Mouse (Mus musculus): ENCODE results near the gene Baiap2l2. TPM values are rescaled to one million over a fixed set of nuclear protein-coding genes. Genes with fewer than 3 reads are reported as not detected.
A peak's percentile ranks its signal among the peaks of the same experiment; 100 is the strongest.

The Baiap2l2 gene
- polyA plus RNA-seq, 1 experiment, result 113 TPM

GRCm38 (mm10) chr15:79262375-79262774 is 23.0 kb downstream of the Baiap2l2 start:
- 32% methylated on average over 13 of the region's 13 CpGs for WGBS
- Histone ChIP-seq H3K4me3 (ENCODE audit: insufficient read depth, low read depth, low read length) (no peak overlapping the region), H3K36me3 (ENCODE audit: control insufficient read depth, insufficient read depth, low read length) (no peaks in the 10 kb centered on the region), H3K27me3 (replicated peaks; ENCODE audit: control insufficient read depth, insufficient read depth, low read length) (no peaks in the 10 kb centered on the region), H3K4me1 (ENCODE audit: control insufficient read depth, insufficient read depth, low read length) (peaks cover 14% of the 10 kb centered on the region; the same call in 1 of the 2 replicates), H3K27ac (ENCODE audit: insufficient read depth, low read depth, low read length) (no peak overlapping the region)
- no peak; the same call in 1 of the 2 replicates for TF ChIP-seq CTCF (conservative IDR thresholded peaks at IDR 0.05; ENCODE audit: insufficient read depth, insufficient read length, low read depth, low read length)
- TF ChIP-seq POLR2A (IDR thresholded peaks at IDR 0.05; ENCODE audit: low read depth, low read length), result no peak
- peak; percentile 32 for DNase-seq

GRCm38 (mm10) chr15:79261757-79262156 is 23.6 kb downstream of the Baiap2l2 start:
- TF ChIP-seq CTCF (conservative IDR thresholded peaks at IDR 0.05; ENCODE audit: insufficient read depth, insufficient read length, low read depth, low read length), result no peak
- no peak for TF ChIP-seq POLR2A (IDR thresholded peaks at IDR 0.05; ENCODE audit: low read depth, low read length)
- H3K4me3 ChIP-seq (ENCODE audit: insufficient read depth, low read depth, low read length), result peak overlapping the region; percentile 42; the same call in 1 of the 2 replicates
- H3K36me3 ChIP-seq (ENCODE audit: control insufficient read depth, insufficient read depth, low read length), result no peaks in the 10 kb centered on the region
- no peak overlapping the region for H3K27ac ChIP-seq (ENCODE audit: insufficient read depth, low read depth, low read length)
- WGBS, result 22% methylated on average over 28 of the region's 28 CpGs
- peaks cover 14% of the 10 kb centered on the region; the same call in 1 of the 2 replicates for H3K4me1 ChIP-seq (ENCODE audit: control insufficient read depth, insufficient read depth, low read length)
- H3K27me3 ChIP-seq (replicated peaks; ENCODE audit: control insufficient read depth, insufficient read depth, low read length), result no peaks in the 10 kb centered on the region
- no peak for DNase-seq

- peaks cover 14% of the 10 kb centered on the region; the same call in 1 of the 2 replicates for H3K4me1 ChIP-seq (ENCODE audit: control insufficient read depth, insufficient read depth, low read length)
- H3K27ac ChIP-seq (ENCODE audit: insufficient read depth, low read depth, low read length), result peak overlapping the region; percentile 81
- H3K27me3 ChIP-seq (replicated peaks; ENCODE audit: control insufficient read depth, insufficient read depth, low read length), result no peaks in the 10 kb centered on the region
- peak overlapping the region; percentile 42 for H3K4me3 ChIP-seq (ENCODE audit: insufficient read depth, low read depth, low read length)
- DNase-seq, result peak; percentile 55
- H3K36me3 ChIP-seq (ENCODE audit: control insufficient read depth, insufficient read depth, low read length), result no peaks in the 10 kb centered on the region
- TF ChIP-seq CTCF (conservative IDR thresholded peaks at IDR 0.05; ENCODE audit: insufficient read depth, insufficient read length, low read depth, low read length), result no peak
- peak; percentile 56 for TF ChIP-seq POLR2A (IDR thresholded peaks at IDR 0.05; ENCODE audit: low read depth, low read length)
- 14% methylated on average over 60 of the region's 62 CpGs for WGBS
Measured at GRCm38 (mm10) chr15:79261095-79261725, 24.1 kb downstream of the Baiap2l2 start.

GRCm38 (mm10) chr15:79258521-79258920 is 26.8 kb downstream of the Baiap2l2 start:
- DNase-seq, result peak; percentile 91
- Histone ChIP-seq H3K27ac (ENCODE audit: insufficient read depth, low read depth, low read length) (peak overlapping the region; percentile 81), H3K36me3 (ENCODE audit: control insufficient read depth, insufficient read depth, low read length) (no peaks in the 10 kb centered on the region), H3K4me1 (ENCODE audit: control insufficient read depth, insufficient read depth, low read length) (peaks cover 14% of the 10 kb centered on the region; the same call in 1 of the 2 replicates), H3K4me3 (ENCODE audit: insufficient read depth, low read depth, low read length) (peak overlapping the region; percentile 18; the same call in 1 of the 2 replicates), H3K27me3 (replicated peaks; ENCODE audit: control insufficient read depth, insufficient read depth, low read length) (no peaks in the 10 kb centered on the region)
- TF ChIP-seq POLR2A (IDR thresholded peaks at IDR 0.05; ENCODE audit: low read depth, low read length), result no peak
- no peak for TF ChIP-seq CTCF (conservative IDR thresholded peaks at IDR 0.05; ENCODE audit: insufficient read depth, insufficient read length, low read depth, low read length)
- 25% methylated on average over 17 of the region's 17 CpGs for WGBS

- Histone ChIP-seq H3K27ac (ENCODE audit: insufficient read depth, low read depth, low read length) (no peak within 1 kb of the TSS), H3K4me1 (ENCODE audit: control insufficient read depth, insufficient read depth, low read length) (peaks cover 12% of the 10 kb centered on the region; the same call in 1 of the 2 replicates), H3K4me3 (ENCODE audit: insufficient read depth, low read depth, low read length) (no peak within 1 kb of the TSS), H3K36me3 (ENCODE audit: control insufficient read depth, insufficient read depth, low read length) (no peaks in the 10 kb centered on the region), H3K27me3 (replicated peaks; ENCODE audit: control insufficient read depth, insufficient read depth, low read length) (no peaks in the 10 kb centered on the region)
- TF ChIP-seq POLR2A (IDR thresholded peaks at IDR 0.05; ENCODE audit: low read depth, low read length) (no peak), CTCF (conservative IDR thresholded peaks at IDR 0.05; ENCODE audit: insufficient read depth, insufficient read length, low read depth, low read length) (no peak)
- no peak for DNase-seq
- WGBS, result 74% methylated on average over 3 of the region's 3 CpGs
Measured at GRCm38 (mm10) chr15:79254661-79255060, 30.7 kb downstream of the Baiap2l2 start, which contains the start of gene Slc16a8. Gene Slc16a8 (minus strand): TSS chr15:79254761.

GRCm38 (mm10) chr15:79252580-79252979 is 32.8 kb downstream of the Baiap2l2 start:
- 0 out of 2 replicates have a peak, but pooled peaks cover 4% of the 10 kb centered on the region for H3K4me1 ChIP-seq (ENCODE audit: control insufficient read depth, insufficient read depth, low read length)
- no peaks in the 10 kb centered on the region for H3K27me3 ChIP-seq (replicated peaks; ENCODE audit: control insufficient read depth, insufficient read depth, low read length)
- H3K27ac ChIP-seq (ENCODE audit: insufficient read depth, low read depth, low read length), result no peak overlapping the region
- no peaks in the 10 kb centered on the region for H3K36me3 ChIP-seq (ENCODE audit: control insufficient read depth, insufficient read depth, low read length)
- 39% methylated on average over 24 of the region's 24 CpGs for WGBS
- no peak overlapping the region for H3K4me3 ChIP-seq (ENCODE audit: insufficient read depth, low read depth, low read length)
- no peak for DNase-seq
- no peak for TF ChIP-seq CTCF (conservative IDR thresholded peaks at IDR 0.05; ENCODE audit: insufficient read depth, insufficient read length, low read depth, low read length)

- no peak for DNase-seq
- Histone ChIP-seq H3K4me3 (ENCODE audit: insufficient read depth, low read depth, low read length) (peak overlapping the region; percentile 17; the same call in 1 of the 2 replicates), H3K27me3 (replicated peaks; ENCODE audit: control insufficient read depth, insufficient read depth, low read length) (no peaks in the 10 kb centered on the region), H3K27ac (ENCODE audit: insufficient read depth, low read depth, low read length) (no peak overlapping the region), H3K4me1 (ENCODE audit: control insufficient read depth, insufficient read depth, low read length) (0 out of 2 replicates have a peak, but pooled peaks cover 4% of the 10 kb centered on the region), H3K36me3 (ENCODE audit: control insufficient read depth, insufficient read depth, low read length) (no peaks in the 10 kb centered on the region)
- 4% methylated on average over 61 of the region's 61 CpGs for WGBS
- TF ChIP-seq POLR2A (IDR thresholded peaks at IDR 0.05; ENCODE audit: low read depth, low read length) (no peak), CTCF (conservative IDR thresholded peaks at IDR 0.05; ENCODE audit: insufficient read depth, insufficient read length, low read depth, low read length) (no peak; the same call in 1 of the 2 replicates)
Measured at GRCm38 (mm10) chr15:79251781-79252491, 33.4 kb downstream of the Baiap2l2 start.
